ENCODE assay signal across 18 mouse cellular contexts in genomic region chr2:154233426-154233825, GRCm38 (mm10). TPM values are rescaled to one million over a fixed set of nuclear protein-coding genes. Genes with fewer than 3 reads are reported as not detected.
A peak's percentile ranks its signal among the peaks of the same experiment; 100 is the strongest.
DNase-seq lines count a peak whose midpoint lies in the region; ATAC-seq and TF ChIP-seq lines count a peak whose summit lies in the region.
"Had no signal": no experiment of that assay in that cellular context is flagged by ENCODE, and none has a peak within 500 bp of the region (broad histone marks: within the 10 kb centered on the region; RNA-seq: fewer than 3 reads in every experiment).

No protein-coding gene starts in this region.

- no peak overlapping the region for H3K4me3 ChIP-seq in hindbrain, postnatal 0 days (ENCODE audit: low read length)
- no peak overlapping the region for H3K4me3 ChIP-seq in hindbrain, embryonic 13.5 days
- no peak overlapping the region for H3K4me3 ChIP-seq in heart, embryonic 10.5 days
- H3K4me3 ChIP-seq: limb, embryonic 15.5 days; neural tube, embryonic 13.5 days had no signal

- peak; percentile 67; the same call in 1 of the 2 replicates for ATAC-seq in hindbrain, postnatal 0 days
- ATAC-seq in hindbrain, embryonic 13.5 days (ENCODE audit: low FRiP score) = no peak
- ATAC-seq: CD4-positive, CD25-positive, alpha-beta regulatory T cell, adult 4 months had no signal

- H3K36me3 ChIP-seq in hindbrain, postnatal 0 days (ENCODE audit: insufficient read depth, low read length) = no peaks in the 10 kb centered on the region
- no peaks in the 10 kb centered on the region for H3K36me3 ChIP-seq in hindbrain, embryonic 13.5 days
- H3K36me3 ChIP-seq in heart, embryonic 10.5 days = no peaks in the 10 kb centered on the region
- H3K36me3 ChIP-seq: limb, embryonic 15.5 days; neural tube, embryonic 13.5 days had no signal

- WGBS in hindbrain, postnatal 0 days = 50% methylated on average over 6 of the region's 6 CpGs
- 84% methylated on average over 6 of the region's 6 CpGs for WGBS in hindbrain, embryonic 13.5 days
- 90% methylated on average over 6 of the region's 6 CpGs for WGBS in heart, embryonic 10.5 days

- peak overlapping the region; percentile 12; the same call in 1 of the 2 replicates for H3K27ac ChIP-seq in hindbrain, postnatal 0 days
- no peak overlapping the region for H3K27ac ChIP-seq in hindbrain, embryonic 13.5 days
- H3K27ac ChIP-seq in heart, embryonic 10.5 days = no peak overlapping the region
- H3K27ac ChIP-seq: limb, embryonic 15.5 days; macrophage; neural tube, embryonic 13.5 days had no signal

- peak; percentile 71 for DNase-seq in hindbrain, postnatal 0 days (ENCODE audit: low spot score)
- peak; percentile 34 for DNase-seq in brain, embryonic 18.5 days (ENCODE audit: low read depth, low spot score)
- peak; percentile 38 for DNase-seq in cerebellum, adult 9-11 months
- DNase-seq in layer of hippocampus, adult 9-11 months = peak; percentile 53
- DNase-seq in heart, embryonic 10.5 days (ENCODE audit: low spot score) = no peak
- DNase-seq in retina, postnatal 1 day = no peak
- DNase-seq: adrenal gland, postnatal 25 days; heart, adult 11 months; kidney, adult 8-10 months; lung, adult 18-20 months; thymus, adult 18-20 months had no signal

- no peak overlapping the region for H3K4me2 ChIP-seq in hindbrain, postnatal 0 days (ENCODE audit: low read depth, low read length)
- H3K4me2 ChIP-seq in hindbrain, embryonic 13.5 days = no peak overlapping the region
- H3K4me2 ChIP-seq: limb, embryonic 15.5 days; neural tube, embryonic 13.5 days had no signal

- no peak for TF ChIP-seq CTCF in hindbrain, postnatal 0 days (IDR thresholded peaks at IDR 0.05; ENCODE audit: low read depth)

- H3K9ac ChIP-seq in hindbrain, postnatal 0 days (replicated peaks; ENCODE audit: low read length) = no peak overlapping the region
- H3K9ac ChIP-seq in hindbrain, embryonic 13.5 days = no peak overlapping the region
- H3K9ac ChIP-seq: limb, embryonic 15.5 days; neural tube, embryonic 13.5 days had no signal

- 0 out of 2 replicates have a peak, but pooled peaks cover 3% of the 10 kb centered on the region for H3K4me1 ChIP-seq in hindbrain, postnatal 0 days (ENCODE audit: insufficient read depth, low read length)
- peaks cover 6% of the 10 kb centered on the region; the same call in 1 of the 2 replicates for H3K4me1 ChIP-seq in hindbrain, embryonic 13.5 days (replicated peaks)
- H3K4me1 ChIP-seq in heart, embryonic 10.5 days = peaks cover 3% of the 10 kb centered on the region; the same call in 1 of the 2 replicates
- H3K4me1 ChIP-seq: limb, embryonic 15.5 days had no signal

- H3K27me3 ChIP-seq in hindbrain, postnatal 0 days (ENCODE audit: insufficient read depth, low read length) = no peaks in the 10 kb centered on the region
- no peaks in the 10 kb centered on the region for H3K27me3 ChIP-seq in hindbrain, embryonic 13.5 days
- H3K27me3 ChIP-seq in heart, embryonic 10.5 days (ENCODE audit: insufficient read depth, poor library complexity, severe bottlenecking) = peaks cover 7% of the 10 kb centered on the region; the same call in 1 of the 2 replicates
- H3K27me3 ChIP-seq: limb, embryonic 15.5 days; neural tube, embryonic 13.5 days had no signal

- no peaks in the 10 kb centered on the region for H3K9me3 ChIP-seq in hindbrain, postnatal 0 days (ENCODE audit: low read length)
- H3K9me3 ChIP-seq in hindbrain, embryonic 13.5 days = no peaks in the 10 kb centered on the region
- no peaks in the 10 kb centered on the region for H3K9me3 ChIP-seq in heart, embryonic 10.5 days
- H3K9me3 ChIP-seq: limb, embryonic 15.5 days; neural tube, embryonic 13.5 days had no signal

RNA-seq across cellular contexts. Expression of gene Bpifb5, which starts 9.9 kb away (rescaled TPM):
- 0.29 TPM in 1 of 2 replicates, not detected in the other for total RNA-seq in hindbrain, postnatal 0 days (2014; rRNA removed)
- polyA plus RNA-seq in hindbrain, postnatal 0 days (2015; fragmentation: Nextera tagmentation; extraction: Ambion mirVana) = 0.34 and 0.35 TPM in 2 replicates
- 0.26 and 0.39 TPM in 2 replicates for polyA plus RNA-seq in hindbrain, embryonic 13.5 days (2015; fragmentation: Nextera tagmentation; extraction: Ambion mirVana)
- 0.48 and 0.51 TPM in 2 replicates for polyA plus RNA-seq in heart, embryonic 10.5 days (2016; fragmentation: Nextera tagmentation; extraction: Ambion mirVana)
- total RNA-seq: adrenal gland, postnatal 25 days; layer of hippocampus, postnatal 25 days had no signal
- polyA plus RNA-seq: CD4-positive, CD25-positive, alpha-beta regulatory T cell, adult 4 months; macrophage; neural tube, embryonic 13.5 days had no signal

RNA-seq across cellular contexts. Expression of gene Bpifb9a, which starts 24.2 kb away (rescaled TPM):
- total RNA-seq in hindbrain, postnatal 0 days (2014; rRNA removed) = not detected in 2 replicates
- 0.44 TPM in 1 of 2 replicates, not detected in the other for polyA plus RNA-seq in hindbrain, postnatal 0 days (2015; fragmentation: Nextera tagmentation; extraction: Ambion mirVana)
- not detected in 2 replicates for polyA plus RNA-seq in hindbrain, embryonic 13.5 days (2015; fragmentation: Nextera tagmentation; extraction: Ambion mirVana)
- 0.07 TPM in 1 of 2 replicates, not detected in the other for polyA plus RNA-seq in heart, embryonic 10.5 days (2016; fragmentation: Nextera tagmentation; extraction: Ambion mirVana)
- total RNA-seq: adrenal gland, postnatal 25 days; layer of hippocampus, postnatal 25 days had no signal
- polyA plus RNA-seq: CD4-positive, CD25-positive, alpha-beta regulatory T cell, adult 4 months; heart, postnatal 0 days; limb, embryonic 15.5 days; macrophage; neural tube, embryonic 13.5 days had no signal

RNA-seq across cellular contexts. Expression of gene Bpifb1, which starts 42.8 kb away (rescaled TPM):
- total RNA-seq in hindbrain, postnatal 0 days (2014; rRNA removed) = 0.10 TPM in 1 of 2 replicates, not detected in the other
- polyA plus RNA-seq in hindbrain, postnatal 0 days (2015; fragmentation: Nextera tagmentation; extraction: Ambion mirVana) = 0.26 and 0.35 TPM in 2 replicates
- 0.27 TPM in 1 of 2 replicates, not detected in the other for polyA plus RNA-seq in hindbrain, embryonic 13.5 days (2015; fragmentation: Nextera tagmentation; extraction: Ambion mirVana)
- polyA plus RNA-seq in heart, embryonic 10.5 days (2016; fragmentation: Nextera tagmentation; extraction: Ambion mirVana) = 0.39 TPM in 1 of 2 replicates, not detected in the other
- total RNA-seq: adrenal gland, postnatal 25 days had no signal
- polyA plus RNA-seq: CD4-positive, CD25-positive, alpha-beta regulatory T cell, adult 4 months; macrophage; neural tube, embryonic 13.5 days had no signal

Comparison
In these comparisons a context has a peak if more than half of its experiments do, and no peak if none do; other contexts are left out.
1. DNase-seq: peak in hindbrain, postnatal 0 days (single experiment), brain, embryonic 18.5 days (single experiment), cerebellum, adult 9-11 months (single experiment) and layer of hippocampus, adult 9-11 months (single experiment); none in heart, embryonic 10.5 days (single experiment) and retina, postnatal 1 day (single experiment).